Mouse (Mus musculus) ovary, adult 18-20 months (tissue): Measurements from ENCODE around the gene Mta3.

Experiments
- DNase-seq: peaks from one replicate; pipeline ENCODE4 v3.0.0; 2022; ENCODE audit warnings: low spot score, mixed read lengths

Mta3 gene

DNA sequence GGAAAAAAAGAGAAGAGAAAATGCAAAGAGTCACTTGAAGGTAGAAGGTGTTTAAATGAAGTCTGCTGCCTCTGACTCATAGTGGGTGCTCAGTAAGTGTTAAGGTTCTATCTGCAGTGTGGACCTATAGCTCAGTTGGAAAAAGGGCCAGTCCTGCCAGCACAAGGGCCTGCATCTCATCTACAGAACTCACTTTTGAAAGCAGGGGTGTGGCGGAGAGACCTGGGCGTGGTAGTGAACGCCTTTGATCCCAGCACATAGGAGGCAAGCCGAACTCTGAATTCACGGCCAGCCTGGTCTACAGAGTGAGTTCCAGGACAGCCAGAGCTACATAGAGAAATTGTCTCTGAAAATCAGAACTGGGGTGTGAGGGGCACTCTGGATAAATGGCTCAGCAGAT, 104.3 kb downstream of the Mta3 start:
- DNase-seq: no peak

- DNase-seq: no peak
Observed at GRCm38 (mm10) chr17:83812200-83812944, 106.4 kb downstream of the Mta3 start.

GRCm38 (mm10) chr17:83813050-83813449, 107.1 kb downstream of the Mta3 start:
- DNase-seq: no peak

- no peak for DNase-seq
Observed at GRCm38 (mm10) chr17:83816996-83817395, 111.0 kb downstream of the Mta3 start.

DNA sequence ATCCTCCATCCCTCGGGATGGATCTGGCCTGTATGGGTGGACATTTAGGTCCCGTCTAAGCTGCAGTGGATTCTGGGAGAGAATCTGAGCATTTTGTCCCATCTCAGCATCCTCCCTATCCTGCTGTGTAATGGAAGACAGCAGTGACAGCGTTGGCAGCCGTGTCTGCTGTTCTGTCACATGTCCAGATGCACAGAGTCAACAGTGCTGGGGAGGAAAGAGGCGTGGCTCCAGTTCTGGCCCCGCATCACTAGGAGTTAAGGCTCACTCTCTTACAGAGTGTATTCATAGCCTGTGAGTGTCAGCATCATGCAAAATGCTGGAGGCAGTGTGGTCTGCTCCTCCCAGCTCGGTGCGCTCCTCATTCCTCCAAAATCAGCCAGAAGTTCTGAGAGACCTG, 113.5 kb downstream of the Mta3 start:
- no peak for DNase-seq

DNA sequence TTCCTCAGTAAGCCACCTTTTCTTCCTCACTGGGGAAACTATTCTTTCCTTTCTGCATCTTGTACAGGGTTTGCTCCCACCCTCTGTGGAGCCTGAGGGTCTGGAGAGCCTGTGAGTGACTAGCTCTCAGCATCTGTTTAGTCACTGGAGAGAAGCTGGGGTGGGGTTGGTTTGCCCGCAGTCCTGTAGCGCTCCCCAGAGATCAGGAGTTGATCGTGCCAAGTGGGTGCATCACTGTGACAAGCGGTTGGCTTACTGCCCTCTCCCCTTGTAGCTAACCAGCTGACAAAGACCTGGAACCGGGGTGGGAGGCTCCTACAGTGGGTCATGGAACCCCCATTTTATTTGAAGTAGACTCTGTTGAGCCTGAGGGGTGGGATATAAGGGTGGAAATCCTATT, 114.7 kb downstream of the Mta3 start:
- DNase-seq: no peak

- DNase-seq: no peak
Observed at GRCm38 (mm10) chr17:83821876-83822275, 115.9 kb downstream of the Mta3 start.

- DNase-seq: no peak
Observed at GRCm38 (mm10) chr17:83823835-83824234, 117.9 kb downstream of the Mta3 start.

GRCm38 (mm10) chr17:83829356-83829755, 123.4 kb downstream of the Mta3 start:
- DNase-seq: no peak

DNA sequence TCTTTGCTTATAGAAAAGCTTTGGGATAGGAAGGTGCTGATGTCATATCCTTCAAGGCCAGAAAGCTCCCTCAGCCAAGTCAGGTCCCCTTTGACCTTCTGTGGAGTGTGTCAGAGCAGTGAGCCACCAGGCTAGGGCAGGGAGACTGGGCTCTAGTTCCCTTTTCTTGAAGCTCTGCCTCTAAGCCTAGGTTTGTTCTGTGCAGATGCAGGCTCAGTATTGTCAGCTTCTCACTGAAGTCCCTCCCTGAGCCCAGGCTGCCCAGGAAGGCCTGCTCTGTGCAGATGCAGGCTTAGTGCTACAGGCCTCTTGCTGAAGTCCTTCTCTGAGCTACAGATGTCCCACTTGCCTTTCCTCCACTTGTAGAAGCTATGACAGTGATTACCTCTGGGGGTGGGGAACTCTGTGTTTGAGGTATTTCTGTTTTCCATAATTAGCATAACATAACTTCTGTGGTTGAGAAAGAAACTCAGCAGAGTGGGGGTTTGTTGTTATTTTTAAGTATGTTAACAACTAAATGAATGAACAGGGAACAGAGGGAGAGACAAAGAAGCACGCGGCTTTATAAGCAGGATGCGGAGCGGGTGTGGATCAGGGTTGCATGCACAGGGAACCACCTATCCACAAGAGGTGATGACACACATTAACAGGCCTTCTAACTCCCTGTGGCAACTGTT, 124.8 kb downstream of the Mta3 start:
- no peak for DNase-seq

- no peak for DNase-seq
Observed at GRCm38 (mm10) chr17:83834120-83834519, 128.2 kb downstream of the Mta3 start.

- no peak for DNase-seq
Observed at GRCm38 (mm10) chr17:83836048-83836447, 130.1 kb downstream of the Mta3 start.

DNA sequence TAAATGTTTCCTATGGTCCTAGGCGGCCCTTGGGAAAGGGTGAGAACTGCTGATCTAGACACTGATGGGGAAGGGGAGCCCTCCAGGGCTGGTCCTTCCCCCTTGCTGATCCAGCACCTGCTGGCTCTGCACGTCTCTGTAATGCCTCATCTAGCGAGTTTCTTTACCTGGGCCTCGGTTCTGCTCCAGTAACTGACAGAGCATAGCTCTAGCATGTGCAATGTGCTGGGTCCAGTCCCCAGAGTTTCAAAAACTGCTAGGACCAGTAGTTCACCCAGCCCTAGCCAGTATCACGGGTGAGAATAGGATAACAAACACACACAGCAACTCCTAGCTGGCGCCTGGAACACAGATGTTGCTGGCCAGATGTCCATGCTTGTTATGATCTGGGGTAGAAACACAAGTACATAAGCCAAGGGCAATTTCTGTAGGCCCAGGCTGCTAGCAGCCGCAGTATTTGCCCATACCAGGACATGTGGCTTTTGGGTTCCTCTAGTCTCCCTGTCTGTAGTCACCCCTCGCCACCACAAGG, 131.8 kb downstream of the Mta3 start:
- no peak for DNase-seq

DNA sequence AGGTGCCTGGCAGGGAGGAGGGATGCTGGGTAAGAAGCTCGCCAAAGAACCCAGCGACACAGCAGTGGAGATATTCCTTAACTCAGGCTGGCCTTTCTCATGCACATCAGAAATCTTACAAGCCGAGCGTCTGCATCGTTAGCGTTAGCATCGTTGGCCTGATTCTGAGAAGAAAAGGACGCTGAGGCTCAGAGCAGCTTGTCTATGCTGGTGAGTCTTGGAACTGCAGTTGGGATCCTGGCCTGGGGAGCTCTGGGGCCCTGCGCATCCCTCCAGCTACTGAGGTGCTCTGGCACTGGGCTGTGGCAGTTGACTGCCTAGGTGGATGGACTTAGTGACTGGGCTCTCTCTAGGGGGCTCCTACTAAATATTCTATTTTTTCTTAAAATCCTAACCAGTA, 133.2 kb downstream of the Mta3 start:
- DNase-seq: no peak

DNA sequence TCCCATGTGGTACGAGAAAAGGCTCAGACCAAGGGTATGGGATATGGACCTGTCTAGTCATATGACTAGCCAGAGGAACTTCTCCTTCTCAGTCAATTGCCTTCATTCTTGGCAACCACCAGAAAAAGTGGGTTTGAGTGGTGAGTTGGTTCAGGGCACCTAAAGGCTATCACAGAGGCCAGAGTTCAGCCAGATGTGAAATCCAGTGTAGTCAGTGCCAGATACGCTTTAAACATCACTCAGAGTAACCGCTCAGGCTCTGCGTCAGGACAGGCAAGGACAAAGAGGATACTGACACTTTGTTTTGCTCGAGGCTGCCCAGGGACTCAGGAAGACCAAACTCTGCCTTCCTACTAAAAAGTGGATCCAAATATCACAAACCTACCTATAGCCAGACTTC, 135.0 kb downstream of the Mta3 start:
- no peak for DNase-seq

- peak; percentile 73 for DNase-seq
Observed at GRCm38 (mm10) chr17:83843780-83844179, 137.8 kb downstream of the Mta3 start.

- no peak for DNase-seq
Observed at GRCm38 (mm10) chr17:83845538-83845937, 139.6 kb downstream of the Mta3 start.

GRCm38 (mm10) chr17:83846301-83847021, 140.5 kb downstream of the Mta3 start:
- no peak for DNase-seq

DNA sequence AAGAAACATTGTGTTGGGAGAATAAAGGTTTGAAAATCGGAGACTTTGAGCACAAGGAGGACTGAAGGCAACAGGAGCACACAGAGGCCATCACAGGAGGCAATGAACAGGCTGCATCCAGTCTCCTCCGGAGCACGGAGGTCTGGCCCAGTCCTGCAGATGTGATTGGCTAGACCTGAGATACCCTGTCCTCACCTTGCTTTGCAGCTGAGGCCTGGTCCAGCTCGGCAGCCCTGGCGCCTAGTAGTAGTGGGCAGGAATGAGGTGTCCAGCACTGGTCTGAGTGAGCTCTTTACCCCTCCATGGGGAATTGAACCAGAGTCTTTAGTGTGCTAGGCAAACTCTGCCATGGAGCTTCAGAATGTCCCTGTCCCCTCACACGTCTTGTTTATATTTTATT, 141.1 kb downstream of the Mta3 start:
- DNase-seq: no peak

GRCm38 (mm10) chr17:83847815-83848214, 141.9 kb downstream of the Mta3 start, which contains the start of gene Haao:
TSS of gene Haao (minus strand) at chr17:83847963.
- DNase-seq: no peak

GRCm38 (mm10) chr17:83848482-83848881, 142.5 kb downstream of the Mta3 start:
- no peak for DNase-seq

DNA sequence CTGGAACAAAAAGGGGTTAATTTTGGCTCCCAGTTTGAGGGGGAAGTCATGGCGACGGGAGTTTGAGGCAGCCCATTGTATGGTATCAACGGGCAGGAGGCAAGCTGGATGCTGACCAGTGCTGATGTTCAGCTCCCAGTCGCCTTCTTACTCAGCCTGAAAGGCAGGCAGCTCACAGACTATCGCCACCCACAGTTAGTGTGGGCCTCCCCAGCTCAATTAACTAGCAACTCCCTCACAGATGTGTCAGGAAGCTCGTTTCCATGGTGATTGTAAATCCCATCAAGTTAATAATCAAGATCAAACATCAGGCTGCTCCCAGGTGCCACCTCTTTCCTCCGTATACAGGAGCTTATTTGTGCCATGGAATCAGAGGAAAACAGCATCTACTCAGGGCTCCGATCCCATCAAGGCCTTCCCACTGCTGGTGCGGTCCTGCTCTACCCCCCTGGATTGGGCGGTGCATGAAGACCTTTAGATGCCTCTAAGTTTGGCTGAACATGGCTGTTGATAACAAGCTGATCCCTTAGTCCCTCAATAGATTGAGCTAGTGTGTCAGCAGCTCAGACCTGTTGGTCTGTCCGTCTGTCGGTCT, 143.2 kb downstream of the Mta3 start:
- DNase-seq: no peak
